Mouse (Mus musculus) kidney, postnatal 10 days (tissue): Measurements from ENCODE around the gene Plscr1.

Source experiments
- DNase-seq: peaks from one replicate; pipeline ENCODE4 v3.0.0; 2021; ENCODE audit warnings: mixed read lengths

The Plscr1 gene

DNA sequence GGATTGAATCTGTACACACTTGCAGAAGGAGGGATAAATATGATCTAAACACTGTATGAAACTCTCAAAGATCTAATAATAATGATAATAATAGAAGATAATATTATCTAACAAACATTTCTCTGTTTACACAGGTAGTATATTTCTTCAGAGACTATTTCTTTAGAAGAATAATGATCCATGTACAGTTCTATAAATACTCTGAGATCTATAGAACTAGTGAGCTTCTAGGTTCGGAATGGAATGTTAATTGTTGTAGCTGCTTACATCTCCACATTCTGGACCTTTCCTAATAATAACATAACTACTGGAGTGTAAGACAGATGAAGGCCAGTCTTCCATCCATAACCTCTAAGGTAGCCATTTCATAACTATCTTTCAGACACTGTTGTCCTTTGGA is 59.5 kb downstream of the Plscr1 start, which contains the start of gene 1700057G04Rik:
Gene 1700057G04Rik (plus strand): TSS at position 301 of the 400 bp plus-strand sequence.
- DNase-seq = no peak

- peak; percentile 31 for DNase-seq
These were observed 67.2 kb downstream of the Plscr1 start for GRCm38 (mm10) chr9:92316791-92317190.
